Mouse (Mus musculus) cerebellum, adult 2 months (tissue): ENCODE data around the gene BC025446.

ENCODE experiments used
- CTCF ChIP-seq: fragments of 200-500 bp; IDR thresholded peaks from 2 replicates; pipeline ENCODE4 v1.5.1; 2011; ENCODE audit warnings: low read depth, mild to moderate bottlenecking, control low read depth, low read length, moderate library complexity, borderline replicate concordance; ENCODE audit not compliant: insufficient read depth
- POLR2A ChIP-seq: fragments of 200-500 bp; IDR thresholded peaks from 2 replicates; pipeline ENCODE4 v1.6.1; 2011; ENCODE audit warnings: low read length, control low read depth, borderline replicate concordance; ENCODE audit not compliant: insufficient read depth

- no peak for TF ChIP-seq CTCF
- no peak for TF ChIP-seq POLR2A
Observed at GRCm38 (mm10) chr15:75268916-75269829, 53.0 kb downstream of the BC025446 start.
